In the genomic region with DNA sequence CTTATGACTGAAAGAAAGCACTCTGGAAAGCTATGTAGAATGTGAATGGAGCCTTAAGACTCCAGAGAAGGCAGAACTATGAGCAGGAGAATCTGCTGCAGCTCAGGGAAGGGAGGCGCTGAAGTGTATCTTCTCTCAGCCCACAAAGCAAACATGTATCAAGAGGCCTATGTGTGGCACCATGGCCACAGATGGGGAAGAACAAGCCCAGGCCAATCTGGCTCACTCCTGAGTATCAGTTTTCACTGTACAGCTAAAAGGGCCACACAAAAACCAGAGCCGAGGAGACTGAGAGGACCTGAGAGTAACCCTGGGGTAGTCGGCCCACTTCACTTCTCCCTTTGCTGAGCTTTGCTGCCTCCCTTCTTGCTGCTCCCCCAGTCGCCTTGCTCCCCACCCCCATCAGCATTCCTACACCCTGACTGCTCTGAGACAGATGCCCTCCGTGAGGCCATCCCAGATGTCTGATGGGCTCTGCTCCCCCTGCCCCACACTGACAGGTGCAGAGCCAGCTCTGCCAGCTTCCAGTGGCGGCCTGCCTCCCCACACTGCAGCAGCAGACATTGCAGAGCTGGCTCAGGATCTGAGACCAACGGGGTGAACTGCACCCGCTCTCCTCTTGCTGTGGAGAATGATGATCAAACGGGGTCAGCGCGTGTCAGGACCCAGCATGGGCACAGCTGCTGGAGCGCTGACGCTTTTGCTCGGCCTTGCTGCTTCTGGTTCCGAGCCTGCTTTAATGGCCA, we compare ENCODE assay signal across 14 mouse cellular contexts. TPM values are rescaled to one million over a fixed set of nuclear protein-coding genes. Genes with fewer than 3 reads are reported as not detected.
DNase-seq lines count a peak whose midpoint lies in the region; ATAC-seq and TF ChIP-seq lines count a peak whose summit lies in the region.
"Had no signal": no experiment of that assay in that cellular context is flagged by ENCODE, and none has a peak within 500 bp of the region (broad histone marks: within the 10 kb centered on the region; RNA-seq: fewer than 3 reads in every experiment).

No protein-coding gene starts in this region.

- H3K27me3 ChIP-seq in kidney, embryonic 15.5 days: no peaks in the 10 kb centered on the region
- no peaks in the 10 kb centered on the region for H3K27me3 ChIP-seq in hindbrain, embryonic 13.5 days
- no peaks in the 10 kb centered on the region for H3K27me3 ChIP-seq in stomach, postnatal 0 days (ENCODE audit: control insufficient read depth, insufficient read depth, low read length)

- ATAC-seq in kidney, embryonic 15.5 days (replicated peaks; ENCODE audit: low FRiP score): 0 out of 2 replicates have a peak, but pooled peaks have one; percentile 21
- ATAC-seq in hindbrain, embryonic 13.5 days (ENCODE audit: low FRiP score): peak; percentile 21; the same call in 1 of the 2 replicates
- ATAC-seq in stomach, postnatal 0 days (ENCODE audit: low FRiP score, low TSS enrichment): no peak

- no peak for TF ChIP-seq CTCF in stomach, postnatal 0 days (IDR thresholded peaks at IDR 0.05; ENCODE audit: low read depth)

- no peak overlapping the region for H3K4me2 ChIP-seq in kidney, embryonic 15.5 days
- no peak overlapping the region for H3K4me2 ChIP-seq in hindbrain, embryonic 13.5 days
- H3K4me2 ChIP-seq in stomach, postnatal 0 days (replicated peaks; ENCODE audit: low read depth): no peak overlapping the region

- peaks cover 23% of the 10 kb centered on the region for H3K4me1 ChIP-seq in kidney, embryonic 15.5 days
- H3K4me1 ChIP-seq in hindbrain, embryonic 13.5 days (replicated peaks): peaks cover 24% of the 10 kb centered on the region
- H3K4me1 ChIP-seq in stomach, postnatal 0 days (replicated peaks; ENCODE audit: control insufficient read depth, insufficient read depth): no peaks in the 10 kb centered on the region

- H3K9me3 ChIP-seq in kidney, embryonic 15.5 days (replicated peaks): no peaks in the 10 kb centered on the region
- H3K9me3 ChIP-seq in hindbrain, embryonic 13.5 days: no peaks in the 10 kb centered on the region
- no peaks in the 10 kb centered on the region for H3K9me3 ChIP-seq in stomach, postnatal 0 days (ENCODE audit: control insufficient read depth, low read length)

- H3K4me3 ChIP-seq in kidney, embryonic 15.5 days (replicated peaks): no peak overlapping the region
- no peak overlapping the region for H3K4me3 ChIP-seq in hindbrain, embryonic 13.5 days
- H3K4me3 ChIP-seq in stomach, postnatal 0 days (ENCODE audit: low read depth, low read length): no peak overlapping the region
- H3K4me3 ChIP-seq: erythroblast, embryonic 14.5 days had no signal

- no peak overlapping the region for H3K9ac ChIP-seq in kidney, embryonic 15.5 days
- 0 out of 2 replicates have a peak overlapping the region, but pooled peaks have one; percentile 19 for H3K9ac ChIP-seq in hindbrain, embryonic 13.5 days
- H3K9ac ChIP-seq in stomach, postnatal 0 days (ENCODE audit: low read length): no peak overlapping the region

- DNase-seq in kidney, adult 9 months: no peak
- peak; percentile 71 for DNase-seq in testis, postnatal 14 days (ENCODE audit: low spot score)
- DNase-seq in testis, postnatal 10 days (ENCODE audit: low spot score): no peak
- DNase-seq in skeletal muscle tissue, adult 2 months (ENCODE audit: low read depth, low spot score): peak; percentile 63
- no peak for DNase-seq in urinary bladder, postnatal 10 days (ENCODE audit: low spot score)
- DNase-seq in stomach, postnatal 0 days (ENCODE audit: low spot score): no peak
- DNase-seq: cerebellum, adult 9-10 months; heart, adult 11 months; heart, postnatal 36 days; liver; lung, postnatal 36 days had no signal

- WGBS in kidney, embryonic 15.5 days: 57% methylated on average over 15 of the region's 15 CpGs
- 65% methylated on average over 15 of the region's 15 CpGs for WGBS in hindbrain, embryonic 13.5 days
- 63% methylated on average over 15 of the region's 15 CpGs for WGBS in stomach, postnatal 0 days

- H3K36me3 ChIP-seq in kidney, embryonic 15.5 days: peaks cover 97% of the 10 kb centered on the region
- H3K36me3 ChIP-seq in hindbrain, embryonic 13.5 days: peaks cover 97% of the 10 kb centered on the region
- H3K36me3 ChIP-seq in stomach, postnatal 0 days (ENCODE audit: control insufficient read depth, insufficient read depth, low read length): peaks cover 46% of the 10 kb centered on the region

- peak overlapping the region; percentile 9; the same call in 1 of the 2 replicates for H3K27ac ChIP-seq in kidney, embryonic 15.5 days
- peak overlapping the region; percentile 53 for H3K27ac ChIP-seq in hindbrain, embryonic 13.5 days
- no peak overlapping the region for H3K27ac ChIP-seq in stomach, postnatal 0 days (replicated peaks)

- no peak for TF ChIP-seq EP300 in stomach, postnatal 0 days (optimal IDR thresholded peaks at IDR 0.05)

RNA-seq across cellular contexts. Expression of gene Plxna1, which starts 34.5 kb away (rescaled TPM):
- 21.4 and 24.8 TPM in 2 replicates for polyA plus RNA-seq in kidney, embryonic 15.5 days (2015; fragmentation: Nextera tagmentation; extraction: Ambion mirVana)
- polyA plus RNA-seq in hindbrain, embryonic 13.5 days (2015; fragmentation: Nextera tagmentation; extraction: Ambion mirVana): 44.9 and 45.3 TPM in 2 replicates
- polyA plus RNA-seq in stomach, postnatal 0 days (2015; fragmentation: Nextera tagmentation; extraction: Ambion mirVana): 10.3 and 11.5 TPM in 2 replicates

Comparison
In these comparisons a context has a peak if more than half of its experiments do, and no peak if none do; other contexts are left out.
1. DNase-seq: peak in testis, postnatal 14 days (single experiment) and skeletal muscle tissue, adult 2 months (single experiment); none in kidney, adult 9 months (single experiment), testis, postnatal 10 days (single experiment), urinary bladder, postnatal 10 days (single experiment) and stomach, postnatal 0 days (single experiment).